Mouse (Mus musculus) CD4-positive helper T cell, adult 2 months (primary cell): Measurements from ENCODE around the gene Cyp17a1.

Source experiments
- DNase-seq: peaks from one replicate; pipeline ENCODE4 v3.0.0-alpha.2; 2012; ENCODE audit warnings: low read depth, missing footprints, low spot score

Cyp17a1 gene

DNA sequence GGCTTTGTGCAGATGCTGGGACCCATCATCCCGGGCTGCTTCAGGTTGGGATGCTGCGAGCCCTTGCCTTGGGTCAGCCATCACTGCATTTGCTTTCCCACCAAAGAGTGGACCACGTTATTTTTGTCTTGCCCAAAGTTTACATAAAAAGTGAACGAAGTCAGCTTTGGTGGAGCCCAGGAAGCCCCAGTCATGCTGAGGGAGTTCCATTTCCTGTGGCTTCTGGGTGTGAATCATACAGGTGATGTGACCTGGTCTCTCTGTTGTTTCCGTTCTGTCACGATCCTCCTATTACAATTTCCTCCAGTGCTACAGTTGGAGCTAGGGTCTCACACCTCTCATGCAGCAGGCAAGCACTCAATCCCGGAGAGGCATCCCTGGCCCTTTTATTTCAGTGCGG, 55.6 kb downstream of the Cyp17a1 start:
- peak; percentile 78 for DNase-seq
